Mouse (Mus musculus) Patski (cell line): Measurements from ENCODE around the gene Mmp28. TPM values are rescaled to one million over a fixed set of nuclear protein-coding genes. Genes with fewer than 3 reads are reported as not detected.

Source experiments
- ATAC-seq: fragments of 100-300 bp; one replicate; pipeline ENCODE4 v1.8.0; 2021
- CTCF ChIA-PET: fragments of 350-600 bp; sonication (Branson Sonifier 250); formaldehyde crosslinking; loops from one replicate; lab custom pipeline; 2022; ENCODE audit warnings: inconsistent platforms; lab: Charles Lee
- POLR2A ChIA-PET: fragments of 350-600 bp; sonication (Branson Sonifier 250); formaldehyde crosslinking; loops from one replicate; lab custom pipeline; 2022; ENCODE audit warnings: antibody characterized with exemption, inconsistent platforms; lab: Charles Lee
- DNase-seq: peaks from one replicate; pipeline ENCODE4 v3.0.0-alpha.2; 2011; ENCODE audit warnings: low read depth, low spot score
- H3K27me3 ChIP-seq: fragments of 371-371 bp; one replicate; pipeline ENCODE4 v1.5.1; 2021
- CTCF ChIP-seq: fragments of 100-300 bp; IDR thresholded peaks from one replicate; pipeline ENCODE4 v1.5.1; 2021
- in situ Hi-C: fragments of 300-500 bp; cut with MboI; formaldehyde crosslinking; loops from 3 replicates; pipeline ENCODE4 v1.11.1; 2018; ENCODE audit warnings: low pct_unique_long_range_greater_than_20kb, mixed read lengths
- polyA plus RNA-seq: library from polyadenylated mRNA; unstranded; gene quantifications from one replicate; pipeline ENCODE4 v1.2.3, GENCODE M21; 2021

Gene Mmp28
- 1.5 TPM for polyA plus RNA-seq

- ATAC-seq (peak; percentile 82), DNase-seq (no peak)
- no peak for TF ChIP-seq CTCF
- in situ Hi-C loops: no loop called here
- ChIA-PET CTCF (interaction anchor here (1.1 to 2.6 kb wide), 3 partner anchors 10 to 20 kb away, joined by 5 to 7 read pairs (median 5); partner anchors contain the start of gene Taf15), POLR2A (interaction anchor here (0.6 to 1.1 kb wide), 3 partner anchors 10 to 20 kb away, joined by 3 to 8 read pairs (median 5); partner anchors contain the start of gene Taf15)
- no peaks in the 10 kb centered on the region for H3K27me3 ChIP-seq
Observed at GRCm38 (mm10) chr11:83462711-83463244, at the start of gene Mmp28. Gene Mmp28, minus strand, starts transcription at chr11:83463071.

GRCm38 (mm10) chr11:83509521-83509920, 46.6 kb upstream of the Mmp28 start:
- no peak for DNase-seq
- in situ Hi-C loops: no loop called here
- no peaks in the 10 kb centered on the region for H3K27me3 ChIP-seq
- CTCF ChIA-PET: interaction anchor here (1.0 kb wide), 1 partner anchor 10 kb away, joined by 3 read pairs; no protein-coding TSS in a partner anchor
- TF ChIP-seq CTCF: no peak
- no peak for ATAC-seq
- POLR2A ChIA-PET: no interaction called here

GRCm38 (mm10) chr11:83504308-83504707, 41.4 kb upstream of the Mmp28 start:
- in situ Hi-C loops: no loop called here
- ChIA-PET CTCF (no interaction called here), POLR2A (no interaction called here)
- H3K27me3 ChIP-seq: no peaks in the 10 kb centered on the region
- no peak for ATAC-seq
- DNase-seq: no peak
- no peak for TF ChIP-seq CTCF

- ATAC-seq: no peak
- POLR2A ChIA-PET: no interaction called here
- DNase-seq: no peak
- in situ Hi-C loops: no loop called here
- no peaks in the 10 kb centered on the region for H3K27me3 ChIP-seq
- TF ChIP-seq CTCF: no peak
- CTCF ChIA-PET: interaction anchor here (1.4 to 1.8 kb wide), 2 partner anchors 12 to 20 kb away, joined by 5 read pairs; no protein-coding TSS in a partner anchor
Observed at GRCm38 (mm10) chr11:83495571-83495970, 32.7 kb upstream of the Mmp28 start.

- CTCF ChIA-PET: interaction anchor here (0.6 to 1.9 kb wide), 3 partner anchors 9 to 31 kb away, joined by 3 to 5 read pairs (median 4); partner anchors contain the start of gene Heatr9
- in situ Hi-C loops: no loop called here
- ATAC-seq (no peak), DNase-seq (no peak)
- POLR2A ChIA-PET: no interaction called here
- peak; percentile 60 for TF ChIP-seq CTCF
- no peaks in the 10 kb centered on the region for H3K27me3 ChIP-seq
Observed at GRCm38 (mm10) chr11:83491488-83491887, 28.6 kb upstream of the Mmp28 start.

GRCm38 (mm10) chr11:83473235-83474016, 10.6 kb upstream of the Mmp28 start:
- H3K27me3 ChIP-seq: no peaks in the 10 kb centered on the region
- ChIA-PET CTCF (interaction anchor here (1.2 to 1.9 kb wide), 8 partner anchors 11 to 33 kb away, joined by 3 to 16 read pairs (median 7); partner anchors contain the start of gene Mmp28), POLR2A (interaction anchor here (0.7 to 2.4 kb wide), 6 partner anchors 11 to 667 kb away, joined by 3 to 8 read pairs (median 4); no protein-coding TSS in a partner anchor)
- DNase-seq (no peak), ATAC-seq (peak; percentile 55)
- in situ Hi-C loops: no loop called here
- no peak for TF ChIP-seq CTCF

- no peaks in the 10 kb centered on the region for H3K27me3 ChIP-seq
- ChIA-PET CTCF (interaction anchor here (1.2 to 1.9 kb wide), 7 partner anchors 10 to 32 kb away, joined by 3 to 16 read pairs (median 7); partner anchors contain the start of gene Mmp28), POLR2A (interaction anchor here (0.8 to 2.4 kb wide), 4 partner anchors 10 to 30 kb away, joined by 3 to 8 read pairs (median 6); no protein-coding TSS in a partner anchor)
- in situ Hi-C loops: no loop called here
- TF ChIP-seq CTCF: peak; percentile 83
- peak; percentile 91 for DNase-seq
- peak; percentile 98 for ATAC-seq
Observed at GRCm38 (mm10) chr11:83472324-83473234, 9.7 kb upstream of the Mmp28 start, which contains the start of gene Taf15. Gene Taf15, plus strand, starts transcription at chr11:83473086.

GRCm38 (mm10) chr11:83471766-83472165, 8.9 kb upstream of the Mmp28 start:
- no peaks in the 10 kb centered on the region for H3K27me3 ChIP-seq
- no peak for DNase-seq
- in situ Hi-C loops: no loop called here
- no peak for ATAC-seq
- TF ChIP-seq CTCF: no peak
- ChIA-PET CTCF (interaction anchor here (1.2 to 1.9 kb wide), 6 partner anchors 9 to 31 kb away, joined by 6 to 16 read pairs (median 8); partner anchors contain the start of gene Mmp28), POLR2A (interaction anchor here (1.5 to 2.4 kb wide), 2 partner anchors 10 to 13 kb away, joined by 8 read pairs; no protein-coding TSS in a partner anchor)

GRCm38 (mm10) chr11:83468765-83469164, 5.9 kb upstream of the Mmp28 start:
- TF ChIP-seq CTCF: no peak
- ATAC-seq (no peak), DNase-seq (no peak)
- CTCF ChIA-PET: interaction anchor here (0.9 to 1.4 kb wide), 4 partner anchors 8 to 26 kb away, joined by 3 to 4 read pairs (median 3); no protein-coding TSS in a partner anchor
- POLR2A ChIA-PET: no interaction called here
- in situ Hi-C loops: no loop called here
- H3K27me3 ChIP-seq: no peaks in the 10 kb centered on the region
